Mouse (Mus musculus) testis, postnatal 14 days (tissue): ENCODE results near the gene Lhpp.

Source experiments
- DNase-seq: peaks from one replicate; pipeline ENCODE4 v3.0.0; 2021; ENCODE audit warnings: low spot score

Gene Lhpp

GRCm38 (mm10) chr7:132610468-132611318, at the start of gene Lhpp:
TSS of gene Lhpp (plus strand) at chr7:132610638.
- DNase-seq = peak; percentile 83

DNA sequence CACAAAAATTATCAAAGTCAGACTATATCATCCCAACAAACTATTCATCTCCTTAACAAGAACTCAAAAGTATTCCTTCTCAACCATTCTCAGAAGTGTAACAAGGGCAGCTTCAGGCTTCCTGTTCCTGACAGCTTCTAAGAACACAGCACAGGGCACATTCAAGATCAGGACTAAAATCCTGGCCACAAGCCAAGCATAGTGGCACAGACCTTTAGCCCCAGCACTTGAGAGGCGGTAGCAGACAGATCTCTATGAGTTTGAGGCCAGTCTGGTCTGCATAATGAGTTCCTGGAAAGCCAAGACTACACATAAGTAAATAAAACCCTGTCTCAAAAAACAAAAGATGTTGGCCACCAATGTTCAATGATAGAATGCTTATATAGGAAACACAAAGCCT, 44.6 kb upstream of the Lhpp start:
- DNase-seq = no peak

- no peak for DNase-seq
Observed at GRCm38 (mm10) chr7:132568817-132569216, 41.6 kb upstream of the Lhpp start.

GRCm38 (mm10) chr7:132570071-132570470, 40.4 kb upstream of the Lhpp start:
- no peak for DNase-seq

DNA sequence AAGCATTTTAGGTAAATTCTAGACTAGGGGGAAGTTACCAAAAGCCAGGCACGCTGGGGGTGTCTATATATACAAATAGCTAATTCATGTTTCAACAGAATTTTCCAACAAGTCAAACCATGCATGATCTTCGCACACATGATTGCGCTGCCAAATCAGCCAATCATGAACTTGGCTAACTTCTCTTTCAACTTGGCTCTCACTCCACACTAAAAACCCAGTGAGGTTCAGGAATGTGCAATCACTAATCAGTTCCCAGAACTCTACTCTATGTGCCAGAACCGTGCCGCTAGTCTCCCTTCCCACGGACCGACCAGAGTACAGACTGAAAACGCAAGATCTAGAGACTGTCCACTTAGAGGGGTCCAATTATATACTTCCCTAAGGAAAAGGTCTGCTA, 39.0 kb upstream of the Lhpp start:
- DNase-seq = no peak

GRCm38 (mm10) chr7:132572738-132573137, 37.7 kb upstream of the Lhpp start:
- DNase-seq = no peak

DNA sequence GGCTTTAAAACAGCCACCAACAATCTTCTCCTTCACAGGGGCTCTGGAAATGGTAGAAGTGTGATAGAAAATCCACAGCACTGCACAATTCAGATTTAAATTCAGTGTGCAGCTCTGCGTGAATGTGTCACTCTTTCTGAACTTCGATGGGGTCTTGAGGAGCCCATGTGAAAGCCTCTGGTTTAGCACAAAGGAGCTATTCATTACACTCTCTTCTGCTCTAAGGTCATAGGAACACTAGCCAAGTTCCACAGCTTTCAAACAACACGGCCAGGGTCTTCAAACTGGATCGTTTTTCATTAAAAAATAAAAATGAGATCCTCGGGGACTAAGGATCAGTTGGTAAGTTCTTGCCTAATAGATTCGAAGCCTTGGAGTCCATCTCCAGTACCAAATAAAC, 37.2 kb upstream of the Lhpp start:
- DNase-seq = no peak

- no peak for DNase-seq
Observed at GRCm38 (mm10) chr7:132574646-132575045, 35.8 kb upstream of the Lhpp start.

DNA sequence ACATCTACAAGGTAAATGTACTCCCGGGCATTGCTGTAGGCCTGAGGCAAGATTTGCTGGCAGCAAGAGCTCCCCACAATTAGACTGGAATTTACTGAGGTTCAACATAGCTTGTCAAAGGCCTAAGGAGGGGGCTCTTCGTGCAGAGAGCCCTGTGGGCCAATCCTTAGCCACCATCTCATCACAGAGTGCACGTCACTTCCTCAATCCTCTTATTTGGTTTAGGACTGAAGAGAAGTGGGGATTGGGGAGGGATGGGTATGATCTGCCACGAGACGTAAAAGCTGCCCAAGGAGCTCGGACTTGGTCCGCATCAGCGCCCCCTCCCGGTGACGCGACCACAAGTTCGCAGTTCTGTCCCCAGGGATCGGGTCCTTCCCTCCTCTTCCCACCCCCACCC, 34.8 kb upstream of the Lhpp start:
- DNase-seq = peak; percentile 80

DNA sequence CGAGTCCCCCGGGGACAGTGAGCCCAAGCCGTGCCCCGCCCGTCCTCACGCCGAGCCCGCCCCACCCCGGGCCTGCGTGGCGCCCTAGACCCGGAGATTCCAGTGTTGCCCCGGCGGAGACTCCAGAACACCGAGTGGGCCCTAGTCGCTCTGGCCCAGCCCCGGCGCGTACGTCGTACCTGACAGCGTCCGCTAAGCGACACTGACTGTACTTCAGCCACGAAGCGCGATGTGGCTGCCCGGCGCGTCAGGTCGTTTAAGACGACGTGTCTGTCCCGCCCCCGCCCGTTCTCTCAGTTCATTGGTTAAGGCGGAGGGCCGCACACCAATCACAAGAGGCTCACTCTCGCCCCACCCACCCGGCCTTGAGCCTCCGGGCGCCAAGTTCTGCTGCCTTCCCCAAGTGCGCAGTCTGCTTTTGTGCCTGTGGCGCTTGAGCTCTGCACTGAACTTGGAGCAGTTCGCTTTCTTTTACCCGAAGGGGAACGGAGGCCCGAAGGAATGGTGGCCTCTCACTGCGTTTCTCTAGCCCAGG, 34.3 kb upstream of the Lhpp start, which contains the start of gene Oat:
Oat (minus strand) TSS at position 283 of the 535 bp plus-strand sequence.
- peak; percentile 95 for DNase-seq

- DNase-seq = no peak
Observed at GRCm38 (mm10) chr7:132576891-132577290, 33.5 kb upstream of the Lhpp start.

- no peak for DNase-seq
Observed at GRCm38 (mm10) chr7:132580511-132580910, 29.9 kb upstream of the Lhpp start.

- no peak for DNase-seq
Observed at GRCm38 (mm10) chr7:132581441-132581840, 29.0 kb upstream of the Lhpp start.

GRCm38 (mm10) chr7:132585695-132586491, 24.5 kb upstream of the Lhpp start:
- no peak for DNase-seq

DNA sequence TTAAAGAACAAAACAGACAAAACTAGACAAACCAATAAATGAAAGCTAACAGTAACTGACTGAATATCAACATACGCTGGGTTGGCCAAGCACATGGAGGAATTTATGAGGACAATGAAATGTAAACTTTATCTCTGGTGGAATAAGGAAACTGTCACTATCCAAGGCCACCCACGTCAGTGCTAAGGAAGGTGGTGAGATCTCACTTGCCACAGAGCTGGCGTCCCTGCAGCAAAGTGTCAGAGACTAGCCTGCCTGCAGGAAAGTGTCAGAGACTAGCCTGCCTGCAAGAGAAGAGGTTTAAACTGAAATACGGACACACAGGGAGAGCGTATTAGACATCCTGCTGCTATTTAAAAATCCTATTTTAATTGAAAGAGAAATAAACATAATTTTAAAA, 23.3 kb upstream of the Lhpp start:
- no peak for DNase-seq

DNA sequence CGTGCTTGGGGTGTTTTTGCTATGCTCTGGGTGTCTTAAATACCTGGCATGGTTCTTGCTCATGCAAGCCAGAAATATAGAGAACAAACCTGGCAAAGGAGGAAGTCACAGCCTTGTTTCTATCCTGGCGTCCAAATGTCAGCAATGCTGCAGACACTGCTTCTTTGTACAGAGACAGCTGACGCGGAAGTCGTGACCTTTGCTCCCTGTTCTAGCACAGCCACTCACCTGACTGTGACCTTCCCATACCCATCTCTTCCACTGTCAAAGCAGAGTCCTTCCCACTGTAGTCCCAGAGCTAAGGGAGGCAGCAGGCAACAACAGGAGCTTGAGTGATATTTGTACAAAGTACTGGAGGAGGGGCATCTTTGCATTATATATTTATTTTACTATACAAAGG, 20.8 kb upstream of the Lhpp start:
- DNase-seq = no peak

DNA sequence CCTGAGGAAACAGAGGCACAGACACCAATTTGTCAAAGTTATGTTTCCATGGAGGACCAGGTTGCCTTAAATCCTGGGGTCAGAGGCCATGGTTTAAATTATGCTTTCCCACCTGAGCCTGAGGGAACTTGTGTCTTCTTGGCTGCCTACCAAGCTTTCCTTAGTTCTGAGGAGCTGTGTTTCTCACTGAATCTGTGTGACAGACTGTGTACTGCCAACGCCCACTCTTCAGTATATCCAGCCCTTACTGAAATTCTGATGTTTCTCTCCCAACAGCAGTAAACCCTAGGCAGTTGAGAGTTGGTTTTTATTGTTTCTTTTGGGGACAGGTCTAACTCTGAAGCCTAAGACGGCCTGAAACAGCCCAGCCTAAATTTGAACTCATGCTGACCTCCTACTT, 16.7 kb upstream of the Lhpp start:
- no peak for DNase-seq

- no peak for DNase-seq
Observed at GRCm38 (mm10) chr7:132594325-132594724, 16.1 kb upstream of the Lhpp start.

- DNase-seq = no peak
Observed at GRCm38 (mm10) chr7:132595787-132596186, 14.7 kb upstream of the Lhpp start.

GRCm38 (mm10) chr7:132596557-132597250, 13.7 kb upstream of the Lhpp start:
- DNase-seq = no peak

- DNase-seq = no peak
Observed at GRCm38 (mm10) chr7:132597251-132598041, 13.0 kb upstream of the Lhpp start.
